Mouse (Mus musculus): ENCODE results near the gene Pof1b. TPM values are rescaled to one million over a fixed set of nuclear protein-coding genes. Genes with fewer than 3 reads are reported as not detected.
A peak's percentile ranks its signal among the peaks of the same experiment; 100 is the strongest.

Gene Pof1b
- total and polyA plus RNA-seq, 2 experiments from 2014 or later, result 0.06 TPM; not detected in 1

DNA sequence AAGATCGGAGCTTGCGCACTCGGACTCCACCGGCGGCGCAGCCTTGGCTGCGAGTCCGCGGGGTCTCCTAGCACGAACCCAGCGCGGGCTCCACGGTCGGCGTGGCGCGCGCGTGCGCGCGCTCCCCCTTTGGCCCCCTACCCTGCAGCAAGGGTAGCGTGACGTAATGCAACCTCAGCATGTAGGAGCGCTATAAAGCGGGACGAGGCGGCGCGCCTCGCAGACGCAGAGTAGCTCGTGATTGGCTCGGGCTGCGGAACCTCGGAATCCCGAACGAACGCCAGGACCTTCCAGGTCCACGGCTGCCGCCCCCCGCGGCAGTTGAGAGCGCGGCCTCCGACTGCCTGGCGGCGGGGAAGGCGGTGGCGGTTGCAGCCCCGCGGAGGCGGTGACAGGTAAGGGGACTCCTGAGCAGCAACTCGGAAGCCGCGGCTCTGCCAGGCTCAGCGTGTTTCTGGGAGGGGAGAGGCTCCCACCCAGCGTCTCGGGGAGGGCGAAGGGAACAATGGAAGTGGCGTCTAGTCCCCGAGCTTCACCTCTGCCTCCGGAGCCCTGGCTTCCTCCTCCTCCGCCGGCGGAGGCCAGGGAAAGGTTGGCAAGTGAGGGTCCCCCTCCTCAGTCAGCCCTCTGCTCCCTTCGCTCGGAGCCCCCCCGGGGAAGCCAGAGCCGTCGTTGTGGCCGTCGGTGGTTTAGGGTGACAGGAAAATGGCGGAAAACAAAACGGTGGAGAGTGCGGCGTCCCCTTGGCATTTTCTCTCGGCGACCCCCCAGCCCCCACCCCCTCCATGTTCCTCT lies 97.7 kb downstream of the Pof1b start, which contains the start of gene Zfp711:
TSS of gene Zfp711 (plus strand) at position 16 of the 795 bp plus-strand sequence.
- no peaks in the 10 kb centered on the region for H3K4me1 ChIP-seq (ENCODE audit: insufficient read depth, low read length)
- peak within 1 kb of the TSS; percentile 77 for H3K27ac ChIP-seq
- peak within 1 kb of the TSS; percentile 78 for H3K9ac ChIP-seq (replicated peaks; ENCODE audit: low read length)
- peak within 1 kb of the TSS; percentile 60 for H3K4me3 ChIP-seq (ENCODE audit: low read length)
- no peaks in the 10 kb centered on the region for H3K9me3 ChIP-seq (ENCODE audit: low read length)
- DNase-seq (ENCODE audit: low spot score), result peak; percentile 92
- peak within 1 kb of the TSS; percentile 51 for H3K4me2 ChIP-seq (ENCODE audit: low read depth, low read length)
- 33% methylated on average over 73 of the region's 79 CpGs for WGBS
- H3K27me3 ChIP-seq (ENCODE audit: insufficient read depth, low read length), result no peaks in the 10 kb centered on the region
- peak; percentile 97 for ATAC-seq
- no peak for TF ChIP-seq CTCF (IDR thresholded peaks at IDR 0.05; ENCODE audit: low read depth)
- H3K36me3 ChIP-seq (ENCODE audit: insufficient read depth, low read length), result no peaks in the 10 kb centered on the region

Other genes starting within 250 kb of the Pof1b start
- gene 2010106E10Rik, start 203.4 kb downstream of the Pof1b start, total RNA-seq (2014; rRNA removed), result not detected in 2 replicates
- gene 2010106E10Rik, start 203.4 kb downstream of the Pof1b start, polyA plus RNA-seq (2015; fragmentation: Nextera tagmentation; extraction: Ambion mirVana), result 0.14 and 0.23 TPM in 2 replicates
- gene Zfp711, start 98.1 kb downstream of the Pof1b start, total RNA-seq (2014; rRNA removed), result 16.3 and 16.6 TPM in 2 replicates
- gene Zfp711, start 98.1 kb downstream of the Pof1b start, polyA plus RNA-seq (2015; fragmentation: Nextera tagmentation; extraction: Ambion mirVana), result 25.4 and 27.3 TPM in 2 replicates